Mouse (Mus musculus): ENCODE data around the gene Mad2l2.

DNA sequence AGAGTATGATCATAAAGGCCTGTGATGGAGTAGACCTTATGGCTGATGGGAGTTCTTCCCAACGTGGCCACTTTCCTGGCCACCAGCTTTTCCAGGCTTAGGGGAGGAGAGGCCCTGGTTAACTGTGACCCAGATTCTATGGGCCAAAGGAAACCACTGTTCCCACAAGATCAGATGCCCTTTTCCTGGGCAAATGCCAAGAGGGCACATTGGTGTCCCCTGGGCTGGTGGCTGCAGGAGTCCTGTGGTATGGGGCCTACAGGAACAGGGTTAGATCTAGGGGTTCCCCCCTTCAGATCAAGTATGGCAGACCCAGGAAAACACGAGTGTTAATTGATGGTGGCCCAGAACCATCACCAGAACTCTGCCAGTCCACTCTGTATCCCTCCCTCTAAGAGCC lies 17.5 kb downstream of the Mad2l2 start:
- TF ChIP-seq CTCF (IDR thresholded peaks at IDR 0.05; ENCODE audit: extremely low read depth, insufficient read depth, insufficient read length, insufficient replicate concordance), result no peak
- TF ChIP-seq POLR2A (IDR thresholded peaks at IDR 0.05; ENCODE audit: low read depth, low read length), result no peak
